Mouse (Mus musculus) G1E (cell line): ENCODE measurements around the gene Tmc7. TPM values are rescaled to one million over a fixed set of nuclear protein-coding genes. Genes with fewer than 3 reads are reported as not detected.
A peak's percentile ranks its signal among the peaks of the same experiment; 100 is the strongest.

Experiments
- ATAC-seq: 2 replicates; pipeline ENCODE4 v1.8.0; 2016; ENCODE audit warnings: mild to moderate bottlenecking; ENCODE audit not compliant: insufficient number of reproducible peaks, poor library complexity, low FRiP score, severe bottlenecking; ENCODE audit errors: extremely low read depth
- DNase-seq: peaks from one replicate; pipeline ENCODE4 v3.0.0; 2012; ENCODE audit warnings: low spot score
- H3K27me3 ChIP-seq: 2 replicates; pipeline ENCODE4 v1.6.1; 2012; ENCODE audit warnings: mild to moderate bottlenecking, low read length, inconsistent platforms; ENCODE audit not compliant: insufficient read depth
- H3K36me3 ChIP-seq: replicated peaks from 2 replicates; pipeline ENCODE3; 2012; ENCODE audit warnings: mild to moderate bottlenecking, inconsistent platforms
- H3K4me1 ChIP-seq: 2 replicates; pipeline ENCODE4 v1.6.1; 2012; ENCODE audit warnings: low read depth, low read length, inconsistent platforms, mixed read lengths; ENCODE audit not compliant: insufficient read depth
- H3K4me3 ChIP-seq: 2 replicates; pipeline ENCODE4 v1.5.1; 2012; ENCODE audit warnings: low read depth, mild to moderate bottlenecking, inconsistent platforms, low read length, moderate library complexity, mixed read lengths
- H3K9me3 ChIP-seq: replicated peaks from 2 replicates; pipeline ENCODE4 v1.6.1; 2012; ENCODE audit warnings: inconsistent platforms
- CTCF ChIP-seq: IDR thresholded peaks from 2 replicates; pipeline ENCODE4 v1.5.1; 2012; ENCODE audit warnings: low read depth, low read length, inconsistent platforms, mixed read lengths
- GATA1 ChIP-seq: IDR thresholded peaks from 2 replicates; pipeline ENCODE4 v1.6.1; 2012; ENCODE audit warnings: borderline replicate concordance, low read length, inconsistent platforms, mixed read lengths
- GATA2 ChIP-seq: IDR thresholded peaks from 2 replicates; pipeline ENCODE4 v1.6.1; 2012; ENCODE audit warnings: low read depth, low read length, inconsistent platforms, borderline replicate concordance
- POLR2AphosphoS5 ChIP-seq: IDR thresholded peaks from 2 replicates; pipeline ENCODE4 v1.6.1; 2012; ENCODE audit warnings: low read depth, low read length, inconsistent platforms; ENCODE audit not compliant: insufficient replicate concordance
- TAL1 ChIP-seq: conservative IDR thresholded peaks from 2 replicates; pipeline ENCODE4 v1.6.1; 2012; ENCODE audit warnings: low read depth, low read length, inconsistent platforms, mixed read lengths
- polyA plus RNA-seq: library from polyadenylated mRNA; stranded (reverse); fragments of >175 nt; gene quantifications from 2 replicates; pipeline ENCODE4 v1.2.3, GENCODE M21; 2012
- total RNA-seq, 2 experiments: library from RNA; stranded (forward) in 1 of 2; stranded (reverse) in 1 of 2; fragments of 200-1000 nt in 1 of 2; fragments of >200 nt in 1 of 2; fragmentation: Nextera tagmentation in 1 of 2; gene quantifications; 2 replicates each; pipeline ENCODE4 v1.2.3; 2014 to 2017

Tmc7 gene
- total and polyA plus RNA-seq, 3 experiments, result not detected

GRCm38 (mm10) chr7:118518687-118519086 is 65.8 kb downstream of the Tmc7 start:
- H3K4me3 ChIP-seq, result no peak overlapping the region

GRCm38 (mm10) chr7:118517819-118518218 is 66.7 kb downstream of the Tmc7 start:
- Histone ChIP-seq H3K4me3 (no peak overlapping the region), H3K36me3 (peaks cover 10% of the 10 kb centered on the region), H3K27me3 (peaks cover 8% of the 10 kb centered on the region; the same call in 1 of the 2 replicates), H3K9me3 (no peaks in the 10 kb centered on the region), H3K4me1 (0 out of 2 replicates have a peak, but pooled peaks cover 8% of the 10 kb centered on the region)
- TF ChIP-seq GATA1 (no peak), POLR2AphosphoS5 (no peak), GATA2 (no peak), TAL1 (no peak), CTCF (no peak)
- ATAC-seq, result no peak
- DNase-seq, result no peak

More at GRCm38 (mm10) chr7:118518687-118519086, 65.8 kb downstream of the Tmc7 start:
- peaks cover 18% of the 10 kb centered on the region for H3K36me3 ChIP-seq
- peaks cover 8% of the 10 kb centered on the region; the same call in 1 of the 2 replicates for H3K27me3 ChIP-seq
- DNase-seq (peak; percentile 72), ATAC-seq (peak; percentile 34; the same call in 1 of the 2 replicates)
- TF ChIP-seq CTCF, result peak; percentile 53; the same call in 1 of the 2 replicates
- TF ChIP-seq GATA1, result no peak
- H3K4me1 ChIP-seq, result 0 out of 2 replicates have a peak, but pooled peaks cover 8% of the 10 kb centered on the region
- H3K9me3 ChIP-seq, result no peaks in the 10 kb centered on the region

- DNase-seq (no peak), ATAC-seq (no peak)
- Histone ChIP-seq H3K36me3 (no peaks in the 10 kb centered on the region), H3K4me1 (no peaks in the 10 kb centered on the region), H3K4me3 (no peak overlapping the region), H3K27me3 (peaks cover 6% of the 10 kb centered on the region; the same call in 1 of the 2 replicates), H3K9me3 (no peaks in the 10 kb centered on the region)
- TF ChIP-seq TAL1 (no peak), GATA2 (no peak), CTCF (no peak), GATA1 (no peak), POLR2AphosphoS5 (no peak)
Observed at GRCm38 (mm10) chr7:118508556-118508955, 76.0 kb downstream of the Tmc7 start.

- DNase-seq (no peak), ATAC-seq (no peak)
- Histone ChIP-seq H3K4me1 (no peaks in the 10 kb centered on the region), H3K9me3 (no peaks in the 10 kb centered on the region), H3K36me3 (no peaks in the 10 kb centered on the region), H3K4me3 (no peak overlapping the region), H3K27me3 (peaks cover 9% of the 10 kb centered on the region; the same call in 1 of the 2 replicates)
- TF ChIP-seq TAL1, result no peak
- no peak for TF ChIP-seq POLR2AphosphoS5
- TF ChIP-seq CTCF, result no peak
- TF ChIP-seq GATA1, result no peak
- TF ChIP-seq GATA2, result no peak
Observed at GRCm38 (mm10) chr7:118503844-118504243, 80.7 kb downstream of the Tmc7 start.

- no peak for ATAC-seq
- H3K4me1 ChIP-seq, result no peaks in the 10 kb centered on the region
- H3K27me3 ChIP-seq, result peaks cover 9% of the 10 kb centered on the region; the same call in 1 of the 2 replicates
- H3K4me3 ChIP-seq, result no peak overlapping the region
- no peaks in the 10 kb centered on the region for H3K9me3 ChIP-seq
- DNase-seq, result no peak
- TF ChIP-seq POLR2AphosphoS5, result no peak
- no peak for TF ChIP-seq GATA1
- no peak for TF ChIP-seq TAL1
- no peak for TF ChIP-seq CTCF
- no peak for TF ChIP-seq GATA2
- H3K36me3 ChIP-seq, result no peaks in the 10 kb centered on the region
Observed at GRCm38 (mm10) chr7:118502333-118502732, 82.2 kb downstream of the Tmc7 start.

GRCm38 (mm10) chr7:118499784-118500435 is 84.6 kb downstream of the Tmc7 start:
- DNase-seq (no peak), ATAC-seq (no peak)
- no peak overlapping the region for H3K4me3 ChIP-seq
- H3K27me3 ChIP-seq, result peaks cover 3% of the 10 kb centered on the region; the same call in 1 of the 2 replicates
- no peaks in the 10 kb centered on the region for H3K9me3 ChIP-seq
- H3K36me3 ChIP-seq, result no peaks in the 10 kb centered on the region
- H3K4me1 ChIP-seq, result no peaks in the 10 kb centered on the region
- TF ChIP-seq GATA1, result no peak
- TF ChIP-seq GATA2, result no peak
- no peak for TF ChIP-seq TAL1
- no peak for TF ChIP-seq CTCF
- no peak for TF ChIP-seq POLR2AphosphoS5
